8 mouse cellular contexts compared by ENCODE assay signal in the genomic region with DNA sequence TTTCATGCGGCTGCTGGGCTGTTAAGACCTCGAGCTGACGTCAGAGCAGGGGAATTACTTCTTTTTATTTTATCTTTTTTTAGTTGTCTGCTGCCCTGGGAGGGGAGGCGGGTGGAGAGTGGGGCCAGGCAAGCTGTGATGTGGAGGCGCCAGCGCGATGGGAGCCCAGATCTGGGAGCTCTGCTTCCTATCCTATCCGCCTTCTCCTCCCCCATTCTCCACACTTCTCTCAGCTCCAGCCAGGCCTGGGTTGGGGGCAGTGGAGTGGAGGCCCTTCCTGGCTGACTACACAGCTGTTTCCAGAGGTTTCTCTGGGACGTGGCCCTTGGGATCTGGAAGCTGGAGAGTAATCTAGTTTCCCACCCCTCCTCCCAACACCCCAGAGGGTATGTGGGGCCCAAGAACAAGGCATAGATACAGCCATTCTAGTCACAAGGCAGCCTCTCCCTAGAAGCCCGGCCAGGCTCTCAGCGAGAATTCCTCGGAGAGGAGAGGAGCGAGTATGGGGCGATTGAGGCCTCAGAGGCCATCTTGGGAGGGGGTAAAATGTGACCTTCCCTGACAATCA. TPM values are rescaled to one million over a fixed set of nuclear protein-coding genes. Genes with fewer than 3 reads are reported as not detected.
DNase-seq lines count a peak whose midpoint lies in the region; ATAC-seq and TF ChIP-seq lines count a peak whose summit lies in the region.

No protein-coding gene starts in this region.

- peaks cover 16% of the 10 kb centered on the region for H3K4me1 ChIP-seq in embryonic facial prominence, embryonic 11.5 days (ENCODE audit: control insufficient read depth, insufficient read depth, low read length)
- peaks cover 40% of the 10 kb centered on the region for H3K4me1 ChIP-seq in kidney, adult 2 months (ENCODE audit: control insufficient read depth, insufficient read depth, low read length)
- peaks cover 48% of the 10 kb centered on the region for H3K4me1 ChIP-seq in limb, embryonic 14.5 days (ENCODE audit: control insufficient read depth, insufficient read depth, low read length)
- peaks cover 26% of the 10 kb centered on the region; the same call in 1 of the 2 replicates for H3K4me1 ChIP-seq in midbrain, postnatal 0 days (ENCODE audit: insufficient read depth, low read length)

- DNase-seq in spleen, postnatal 10 days (ENCODE audit: low spot score in 2 of 2): peak; percentile 42 to 52
- no peak for DNase-seq in spleen, adult 18-20 months
- DNase-seq in embryonic facial prominence, embryonic 11.5 days (ENCODE audit: low spot score): no peak
- DNase-seq in heart, adult 8-10 months (ENCODE audit: low spot score): peak; percentile 53
- peak; percentile 49 for DNase-seq in kidney, adult 2 months
- peak; percentile 90 for DNase-seq in limb, embryonic 14.5 days (ENCODE audit: low spot score)
- no peak for DNase-seq in midbrain, postnatal 0 days (ENCODE audit: low spot score)
- DNase-seq in thymus, postnatal 36 days: peak; percentile 44 to 64

- no peaks in the 10 kb centered on the region for H3K9me3 ChIP-seq in embryonic facial prominence, embryonic 11.5 days (replicated peaks; ENCODE audit: control insufficient read depth, low read length)
- H3K9me3 ChIP-seq in limb, embryonic 14.5 days (ENCODE audit: control insufficient read depth, low read length): no peaks in the 10 kb centered on the region
- H3K9me3 ChIP-seq in midbrain, postnatal 0 days (ENCODE audit: low read length): no peaks in the 10 kb centered on the region

- peak overlapping the region; percentile 79 for H3K4me2 ChIP-seq in embryonic facial prominence, embryonic 11.5 days (ENCODE audit: low read depth, low read length)
- H3K4me2 ChIP-seq in limb, embryonic 14.5 days (replicated peaks; ENCODE audit: low read depth, low read length, severe bottlenecking): peak overlapping the region; percentile 90
- peak overlapping the region; percentile 69 for H3K4me2 ChIP-seq in midbrain, postnatal 0 days (ENCODE audit: low read depth, low read length, poor library complexity, severe bottlenecking)

- peak overlapping the region; percentile 100 for H3K9ac ChIP-seq in embryonic facial prominence, embryonic 11.5 days (replicated peaks; ENCODE audit: low read length)
- peak overlapping the region; percentile 99 for H3K9ac ChIP-seq in limb, embryonic 14.5 days (ENCODE audit: low read depth, low read length, severe bottlenecking)
- peak overlapping the region; percentile 100 for H3K9ac ChIP-seq in midbrain, postnatal 0 days (replicated peaks; ENCODE audit: low read length, poor library complexity, severe bottlenecking)

- peak; percentile 54 for ATAC-seq in embryonic facial prominence, embryonic 11.5 days (replicated peaks; ENCODE audit: insufficient number of reproducible peaks, low FRiP score, low TSS enrichment, low read depth)
- peak; percentile 80 for ATAC-seq in limb, embryonic 14.5 days (ENCODE audit: low FRiP score, low read depth)
- peak; percentile 55 for ATAC-seq in midbrain, postnatal 0 days (ENCODE audit: low FRiP score)

- no peaks in the 10 kb centered on the region for H3K36me3 ChIP-seq in embryonic facial prominence, embryonic 11.5 days (replicated peaks; ENCODE audit: control insufficient read depth, insufficient read depth, low read depth, low read length)
- H3K36me3 ChIP-seq in kidney, adult 2 months (ENCODE audit: control insufficient read depth, insufficient read depth, low read length): no peaks in the 10 kb centered on the region
- H3K36me3 ChIP-seq in limb, embryonic 14.5 days (ENCODE audit: control insufficient read depth, insufficient read depth, low read length): no peaks in the 10 kb centered on the region; the same call in 1 of the 2 replicates
- no peaks in the 10 kb centered on the region for H3K36me3 ChIP-seq in midbrain, postnatal 0 days (ENCODE audit: insufficient read depth, low read length)

- peak overlapping the region; percentile 100 for H3K4me3 ChIP-seq in embryonic facial prominence, embryonic 11.5 days (ENCODE audit: low read depth, low read length)
- H3K4me3 ChIP-seq in kidney, adult 2 months (ENCODE audit: insufficient read depth, low read depth, low read length): peak overlapping the region; percentile 73
- peak overlapping the region; percentile 99 for H3K4me3 ChIP-seq in limb, embryonic 14.5 days (replicated peaks; ENCODE audit: low read length)
- peak overlapping the region; percentile 97 for H3K4me3 ChIP-seq in midbrain, postnatal 0 days (ENCODE audit: low read depth, low read length)

- no peaks in the 10 kb centered on the region for H3K27me3 ChIP-seq in embryonic facial prominence, embryonic 11.5 days (ENCODE audit: control insufficient read depth, insufficient read depth, low read length)
- no peaks in the 10 kb centered on the region for H3K27me3 ChIP-seq in kidney, adult 2 months (replicated peaks; ENCODE audit: control insufficient read depth, insufficient read depth, low read length)
- H3K27me3 ChIP-seq in limb, embryonic 14.5 days (ENCODE audit: control insufficient read depth, insufficient read depth, low read length): no peaks in the 10 kb centered on the region
- no peaks in the 10 kb centered on the region for H3K27me3 ChIP-seq in midbrain, postnatal 0 days (ENCODE audit: insufficient read depth, low read length)

- no peak for TF ChIP-seq POLR2A in kidney, adult 2 months (IDR thresholded peaks at IDR 0.05; ENCODE audit: low read depth, low read length)
- TF ChIP-seq POLR2A in limb, embryonic 14.5 days (IDR thresholded peaks at IDR 0.05; ENCODE audit: borderline replicate concordance, extremely low read depth, insufficient read depth, insufficient read length): no peak

- WGBS in embryonic facial prominence, embryonic 11.5 days: 0% methylated on average over 14 of the region's 14 CpGs
- WGBS in kidney, adult 2 months: 12% methylated on average over 14 of the region's 14 CpGs
- 2% methylated on average over 14 of the region's 14 CpGs for WGBS in limb, embryonic 14.5 days
- 1% methylated on average over 14 of the region's 14 CpGs for WGBS in midbrain, postnatal 0 days

- H3K27ac ChIP-seq in embryonic facial prominence, embryonic 11.5 days (replicated peaks; ENCODE audit: low read depth, low read length): peak overlapping the region; percentile 90
- H3K27ac ChIP-seq in kidney, adult 2 months (ENCODE audit: insufficient read depth, low read depth, low read length): peak overlapping the region; percentile 79
- peak overlapping the region; percentile 99 for H3K27ac ChIP-seq in limb, embryonic 14.5 days (replicated peaks; ENCODE audit: low read depth, low read length)
- H3K27ac ChIP-seq in midbrain, postnatal 0 days (ENCODE audit: low read depth, low read length): peak overlapping the region; percentile 98

- no peak for TF ChIP-seq CTCF in kidney, adult 2 months (conservative IDR thresholded peaks at IDR 0.05; ENCODE audit: insufficient read depth, insufficient read length, low read depth, low read length)
- TF ChIP-seq CTCF in midbrain, postnatal 0 days (IDR thresholded peaks at IDR 0.05): no peak

RNA-seq across cellular contexts. Expression of gene Rai1, which starts 1.8 kb away (rescaled TPM):
- 21.0 and 24.8 TPM in 2 replicates for polyA plus RNA-seq in embryonic facial prominence, embryonic 11.5 days (2014; fragmentation: Nextera tagmentation; extraction: Ambion mirVana)
- 10 to 100 TPM; 20.4 to 25.3 (median 22.5) TPM for total RNA-seq in heart, adult 8-10 months (2022)
- 26.1 and 29.2 TPM in 2 replicates for polyA plus RNA-seq in kidney, adult 2 months (2012; rRNA removed)
- polyA plus RNA-seq in limb, embryonic 14.5 days (2012; rRNA removed): 62.1 and 85.3 TPM in 2 replicates
- polyA plus RNA-seq in limb, embryonic 14.5 days (2014; fragmentation: Nextera tagmentation; extraction: Ambion mirVana): 29.7 and 33.1 TPM in 2 replicates
- 50.7 and 66.8 TPM in 2 replicates for total RNA-seq in midbrain, postnatal 0 days (2014; rRNA removed)
- 20.1 and 22.0 TPM in 2 replicates for polyA plus RNA-seq in midbrain, postnatal 0 days (2015; fragmentation: Nextera tagmentation; extraction: Ambion mirVana)

Comparison
In these comparisons a context has a peak if more than half of its experiments do, and no peak if none do; other contexts are left out.
1. DNase-seq: peak in spleen, postnatal 10 days (2 of 2), heart, adult 8-10 months (single experiment), kidney, adult 2 months (single experiment), limb, embryonic 14.5 days (single experiment) and thymus, postnatal 36 days (2 of 2); none in spleen, adult 18-20 months (0 of 2), embryonic facial prominence, embryonic 11.5 days (single experiment) and midbrain, postnatal 0 days (single experiment).
2. Peak in every context shown above with its lines, with median percentiles within 50 percentile points of each other: ATAC-seq, H3K27ac ChIP-seq, H3K4me2 ChIP-seq, H3K4me3 ChIP-seq and H3K9ac ChIP-seq.